Mouse (Mus musculus): ENCODE results near the gene Rin3. TPM values are rescaled to one million over a fixed set of nuclear protein-coding genes. Genes with fewer than 3 reads are reported as not detected.

The Rin3 gene
- polyA plus RNA-seq, 1 experiment from 2014 or later = 1.9 TPM

DNA sequence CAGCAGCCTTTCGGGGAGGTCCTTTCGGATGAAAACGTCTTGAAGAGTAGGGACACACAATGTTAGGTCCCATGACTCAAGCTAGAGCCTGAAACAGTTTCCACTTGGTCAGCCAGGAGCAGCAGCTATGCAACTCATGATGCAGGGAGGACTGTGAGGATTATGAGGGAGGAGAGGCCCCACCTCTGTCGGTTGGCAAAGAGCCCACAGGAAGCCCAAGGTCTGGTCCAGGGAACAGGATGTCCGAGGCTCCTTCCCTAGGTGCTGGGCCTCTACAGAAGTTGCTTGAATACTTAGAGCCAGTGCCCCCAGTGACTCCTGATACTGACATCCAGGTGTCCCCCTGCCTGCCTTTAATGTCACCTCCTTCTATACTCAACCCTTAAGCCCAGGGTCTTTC, 28.6 kb downstream of the Rin3 start:
- DNase-seq (ENCODE audit: low spot score) (no peak), ATAC-seq (no peak)
- Histone ChIP-seq H3K36me3 (ENCODE audit: control insufficient read depth, insufficient read depth, low read length) (no peaks in the 10 kb centered on the region), H3K9me3 (replicated peaks; ENCODE audit: control insufficient read depth, low read length) (no peaks in the 10 kb centered on the region), H3K27ac (ENCODE audit: low read depth, low read length) (no peak overlapping the region), H3K4me1 (ENCODE audit: control insufficient read depth, insufficient read depth, low read length) (peaks cover 12% of the 10 kb centered on the region), H3K4me3 (ENCODE audit: low read depth, low read length) (no peak overlapping the region), H3K9ac (ENCODE audit: low read length) (no peak overlapping the region), H3K27me3 (replicated peaks; ENCODE audit: control insufficient read depth, insufficient read depth, low read length) (no peaks in the 10 kb centered on the region), H3K4me2 (ENCODE audit: low read length) (no peak overlapping the region)
- WGBS = 96% methylated on average over 5 of the region's 5 CpGs

- ATAC-seq (no peak), DNase-seq (ENCODE audit: low spot score) (no peak)
- no peaks in the 10 kb centered on the region for H3K27me3 ChIP-seq (replicated peaks; ENCODE audit: control insufficient read depth, insufficient read depth, low read length)
- H3K36me3 ChIP-seq (ENCODE audit: control insufficient read depth, insufficient read depth, low read length) = no peaks in the 10 kb centered on the region
- no peaks in the 10 kb centered on the region for H3K4me1 ChIP-seq (ENCODE audit: control insufficient read depth, insufficient read depth, low read length)
- no peak overlapping the region for H3K4me2 ChIP-seq (ENCODE audit: low read length)
- no peak overlapping the region for H3K4me3 ChIP-seq (ENCODE audit: low read depth, low read length)
- no peak overlapping the region for H3K9ac ChIP-seq (ENCODE audit: low read length)
- H3K9me3 ChIP-seq (replicated peaks; ENCODE audit: control insufficient read depth, low read length) = no peaks in the 10 kb centered on the region
- H3K27ac ChIP-seq (ENCODE audit: low read depth, low read length) = no peak overlapping the region
- 43% methylated on average over 2 of the region's 2 CpGs for WGBS
Observed at GRCm38 (mm10) chr12:102319150-102319549, 36.3 kb downstream of the Rin3 start.

- Histone ChIP-seq H3K9me3 (replicated peaks; ENCODE audit: control insufficient read depth, low read length) (no peaks in the 10 kb centered on the region), H3K27me3 (replicated peaks; ENCODE audit: control insufficient read depth, insufficient read depth, low read length) (no peaks in the 10 kb centered on the region), H3K36me3 (ENCODE audit: control insufficient read depth, insufficient read depth, low read length) (no peaks in the 10 kb centered on the region), H3K27ac (ENCODE audit: low read depth, low read length) (no peak overlapping the region), H3K4me1 (ENCODE audit: control insufficient read depth, insufficient read depth, low read length) (no peaks in the 10 kb centered on the region), H3K4me3 (ENCODE audit: low read depth, low read length) (no peak overlapping the region), H3K9ac (ENCODE audit: low read length) (no peak overlapping the region), H3K4me2 (ENCODE audit: low read length) (no peak overlapping the region)
- ATAC-seq (no peak), DNase-seq (ENCODE audit: low spot score) (no peak)
- WGBS = 95% methylated on average over 2 of the region's 2 CpGs
Observed at GRCm38 (mm10) chr12:102319899-102320298, 37.1 kb downstream of the Rin3 start.

GRCm38 (mm10) chr12:102320322-102320721, 37.5 kb downstream of the Rin3 start:
- WGBS = 70% methylated on average over 2 of the region's 2 CpGs
- H3K9me3 ChIP-seq (replicated peaks; ENCODE audit: control insufficient read depth, low read length) = no peaks in the 10 kb centered on the region
- no peaks in the 10 kb centered on the region for H3K36me3 ChIP-seq (ENCODE audit: control insufficient read depth, insufficient read depth, low read length)
- DNase-seq (ENCODE audit: low spot score) (no peak), ATAC-seq (no peak)
- H3K4me1 ChIP-seq (ENCODE audit: control insufficient read depth, insufficient read depth, low read length) = no peaks in the 10 kb centered on the region
- no peaks in the 10 kb centered on the region for H3K27me3 ChIP-seq (replicated peaks; ENCODE audit: control insufficient read depth, insufficient read depth, low read length)
- no peak overlapping the region for H3K27ac ChIP-seq (ENCODE audit: low read depth, low read length)
- H3K4me3 ChIP-seq (ENCODE audit: low read depth, low read length) = no peak overlapping the region
- H3K9ac ChIP-seq (ENCODE audit: low read length) = no peak overlapping the region
- no peak overlapping the region for H3K4me2 ChIP-seq (ENCODE audit: low read length)

GRCm38 (mm10) chr12:102321064-102321728, 38.3 kb downstream of the Rin3 start:
- no peak overlapping the region for H3K4me2 ChIP-seq (ENCODE audit: low read length)
- no peaks in the 10 kb centered on the region for H3K36me3 ChIP-seq (ENCODE audit: control insufficient read depth, insufficient read depth, low read length)
- H3K27me3 ChIP-seq (replicated peaks; ENCODE audit: control insufficient read depth, insufficient read depth, low read length) = no peaks in the 10 kb centered on the region
- no peak overlapping the region for H3K9ac ChIP-seq (ENCODE audit: low read length)
- no peaks in the 10 kb centered on the region for H3K9me3 ChIP-seq (replicated peaks; ENCODE audit: control insufficient read depth, low read length)
- WGBS = 85% methylated on average over 4 of the region's 4 CpGs
- ATAC-seq (no peak), DNase-seq (ENCODE audit: low spot score) (no peak)
- H3K4me1 ChIP-seq (ENCODE audit: control insufficient read depth, insufficient read depth, low read length) = no peaks in the 10 kb centered on the region
- H3K27ac ChIP-seq (ENCODE audit: low read depth, low read length) = no peak overlapping the region
- H3K4me3 ChIP-seq (ENCODE audit: low read depth, low read length) = no peak overlapping the region

DNA sequence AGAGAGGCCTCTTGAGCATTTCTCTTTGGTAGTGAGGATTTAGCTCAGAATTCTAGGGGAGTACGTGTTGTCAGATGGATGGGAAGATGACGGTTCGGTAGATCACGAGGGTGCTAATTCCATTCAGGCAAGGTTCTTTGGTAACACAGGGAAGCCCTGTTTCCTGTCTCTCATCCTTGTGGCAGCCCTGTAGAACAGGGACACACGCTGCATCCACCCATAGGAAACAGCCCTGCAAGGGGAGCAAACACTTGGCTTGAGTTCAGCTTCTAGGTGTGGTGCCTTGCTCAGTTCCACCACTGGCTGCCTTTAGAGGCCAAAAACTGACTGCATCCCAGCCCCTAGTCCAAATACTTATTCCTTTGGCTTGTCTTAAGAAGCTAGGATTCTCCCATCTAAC, 39.0 kb downstream of the Rin3 start:
- ATAC-seq = no peak

DNA sequence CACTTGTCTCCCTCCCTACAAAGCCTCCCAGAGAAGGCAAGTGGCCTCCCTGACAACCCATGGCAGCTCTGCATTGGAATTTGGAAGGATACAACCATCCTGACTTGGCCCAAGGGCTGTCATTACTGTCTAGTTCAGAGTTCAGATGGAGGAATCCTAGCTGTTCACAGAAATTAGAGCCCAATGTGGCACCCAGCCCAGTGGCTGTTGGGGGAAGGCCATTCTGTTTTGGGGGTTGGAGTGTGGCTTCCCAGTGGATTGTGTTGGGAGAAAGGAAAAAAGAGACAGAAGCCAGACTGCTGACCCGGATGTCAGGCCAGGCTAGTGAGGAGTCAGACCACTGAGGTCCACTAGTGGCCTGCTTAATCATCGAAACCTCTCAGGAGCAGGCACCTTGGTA, 40.5 kb downstream of the Rin3 start:
- no peak for ATAC-seq
- no peak overlapping the region for H3K4me2 ChIP-seq (ENCODE audit: low read length)
- 91% methylated on average over 2 of the region's 2 CpGs for WGBS

More for the DNA sequence above, 39.0 kb downstream of the Rin3 start:
- Histone ChIP-seq H3K9ac (ENCODE audit: low read length) (no peak overlapping the region), H3K27me3 (replicated peaks; ENCODE audit: control insufficient read depth, insufficient read depth, low read length) (no peaks in the 10 kb centered on the region), H3K4me2 (ENCODE audit: low read length) (no peak overlapping the region), H3K9me3 (replicated peaks; ENCODE audit: control insufficient read depth, low read length) (no peaks in the 10 kb centered on the region), H3K4me1 (ENCODE audit: control insufficient read depth, insufficient read depth, low read length) (no peaks in the 10 kb centered on the region), H3K4me3 (ENCODE audit: low read depth, low read length) (no peak overlapping the region), H3K36me3 (ENCODE audit: control insufficient read depth, insufficient read depth, low read length) (no peaks in the 10 kb centered on the region), H3K27ac (ENCODE audit: low read depth, low read length) (no peak overlapping the region)
- WGBS = 82% methylated on average over 5 of the region's 5 CpGs
- no peak for DNase-seq (ENCODE audit: low spot score)

DNA sequence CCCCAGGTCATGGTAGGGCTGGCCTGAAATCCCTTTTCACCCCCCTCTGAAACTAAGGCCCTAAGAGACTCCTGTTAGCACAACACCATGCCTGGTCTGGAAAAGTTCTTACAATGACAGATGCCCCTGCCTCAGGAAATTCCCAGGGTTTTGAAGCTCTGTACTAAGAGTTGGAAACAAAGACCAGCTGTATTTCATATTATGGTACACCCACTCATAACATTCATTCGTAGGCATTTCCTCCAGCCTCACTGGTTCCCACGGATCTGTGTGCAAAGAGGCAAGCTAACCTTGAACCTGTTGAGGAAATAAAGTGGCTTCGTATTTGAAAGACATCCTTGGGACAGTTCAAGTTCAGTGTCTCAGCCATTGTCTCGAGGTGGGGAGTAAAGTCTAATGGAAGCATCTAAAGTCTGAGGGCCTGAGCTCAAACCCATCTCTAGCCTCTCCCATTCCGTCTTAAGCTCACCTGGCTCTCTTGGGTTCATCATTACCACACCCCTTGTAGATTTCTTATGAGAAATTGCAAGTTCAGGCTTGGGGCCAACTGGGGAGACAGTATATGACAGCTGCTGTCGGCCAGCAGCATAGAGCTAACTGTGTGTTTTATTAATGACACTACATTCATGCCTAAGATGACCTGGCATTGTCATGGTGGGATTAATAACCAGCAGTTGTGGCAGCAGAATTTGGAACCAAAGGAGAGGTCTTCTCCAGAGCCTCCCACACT, 41.5 kb downstream of the Rin3 start:
- WGBS = 90% methylated on average over 6 of the region's 6 CpGs
- H3K9ac ChIP-seq (ENCODE audit: low read length) = no peak overlapping the region
- DNase-seq (ENCODE audit: low spot score) (no peak), ATAC-seq (no peak)
- H3K27ac ChIP-seq (ENCODE audit: low read depth, low read length) = no peak overlapping the region
- no peaks in the 10 kb centered on the region for H3K9me3 ChIP-seq (replicated peaks; ENCODE audit: control insufficient read depth, low read length)
- H3K4me2 ChIP-seq (ENCODE audit: low read length) = no peak overlapping the region
- H3K27me3 ChIP-seq (replicated peaks; ENCODE audit: control insufficient read depth, insufficient read depth, low read length) = no peaks in the 10 kb centered on the region
- peaks cover 3% of the 10 kb centered on the region; the same call in 1 of the 2 replicates for H3K4me1 ChIP-seq (ENCODE audit: control insufficient read depth, insufficient read depth, low read length)
- H3K36me3 ChIP-seq (ENCODE audit: control insufficient read depth, insufficient read depth, low read length) = no peaks in the 10 kb centered on the region
- no peak overlapping the region for H3K4me3 ChIP-seq (ENCODE audit: low read depth, low read length)

More for the DNA sequence above, 40.5 kb downstream of the Rin3 start:
- Histone ChIP-seq H3K36me3 (ENCODE audit: control insufficient read depth, insufficient read depth, low read length) (no peaks in the 10 kb centered on the region), H3K4me3 (ENCODE audit: low read depth, low read length) (no peak overlapping the region), H3K27me3 (replicated peaks; ENCODE audit: control insufficient read depth, insufficient read depth, low read length) (no peaks in the 10 kb centered on the region), H3K9ac (ENCODE audit: low read length) (no peak overlapping the region), H3K4me1 (ENCODE audit: control insufficient read depth, insufficient read depth, low read length) (peaks cover 3% of the 10 kb centered on the region; the same call in 1 of the 2 replicates), H3K27ac (ENCODE audit: low read depth, low read length) (no peak overlapping the region), H3K9me3 (replicated peaks; ENCODE audit: control insufficient read depth, low read length) (no peaks in the 10 kb centered on the region)
- no peak for DNase-seq (ENCODE audit: low spot score)

DNA sequence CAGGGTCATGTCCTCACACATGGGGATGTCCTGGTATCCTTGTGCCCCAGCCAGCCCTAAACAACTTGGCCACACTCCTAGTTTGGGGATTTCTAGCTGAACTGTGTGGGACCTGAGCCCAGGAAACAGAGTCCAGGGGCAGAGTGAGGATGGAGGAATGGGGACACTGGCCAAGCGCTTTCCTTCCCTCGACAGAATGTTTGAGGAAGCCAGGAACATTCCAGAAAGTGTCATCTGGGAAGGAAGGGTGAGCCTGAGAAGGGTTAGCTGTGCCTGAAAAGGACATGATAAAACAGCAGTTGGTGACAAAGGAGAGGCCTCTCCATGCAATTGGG, 42.0 kb downstream of the Rin3 start:
- 85% methylated on average over 2 of the region's 2 CpGs for WGBS
- Histone ChIP-seq H3K9me3 (replicated peaks; ENCODE audit: control insufficient read depth, low read length) (no peaks in the 10 kb centered on the region), H3K4me2 (ENCODE audit: low read length) (no peak overlapping the region), H3K27ac (ENCODE audit: low read depth, low read length) (no peak overlapping the region), H3K36me3 (ENCODE audit: control insufficient read depth, insufficient read depth, low read length) (no peaks in the 10 kb centered on the region), H3K9ac (ENCODE audit: low read length) (no peak overlapping the region), H3K4me3 (ENCODE audit: low read depth, low read length) (no peak overlapping the region), H3K27me3 (replicated peaks; ENCODE audit: control insufficient read depth, insufficient read depth, low read length) (no peaks in the 10 kb centered on the region), H3K4me1 (ENCODE audit: control insufficient read depth, insufficient read depth, low read length) (peaks cover 3% of the 10 kb centered on the region; the same call in 1 of the 2 replicates)
- no peak for ATAC-seq
- no peak for DNase-seq (ENCODE audit: low spot score)
